Mouse (Mus musculus) liver, postnatal 0 days (tissue): ENCODE data around the gene Apoa4. TPM values are rescaled to one million over a fixed set of nuclear protein-coding genes. Genes with fewer than 3 reads are reported as not detected.

Source experiments
- ATAC-seq: fragments of 200-750 bp; cut with Nextera tagmentation; 2 replicates; pipeline ENCODE4 v1.8.0; 2017; ENCODE audit warnings: mild to moderate bottlenecking, moderate library complexity
- DNase-seq: peaks from one replicate; pipeline ENCODE4 v3.0.0-alpha.2; 2016
- H3K27ac ChIP-seq: fragments of 300-500 bp; sonication (generic); 2 replicates; pipeline ENCODE4 v1.5.1; 2014; ENCODE audit warnings: antibody characterized with exemption, moderate library complexity, mild to moderate bottlenecking, low read depth
- H3K27me3 ChIP-seq: fragments of 300-500 bp; sonication (generic); 2 replicates; pipeline ENCODE4 v1.6.1; 2014; ENCODE audit warnings: low read length, control low read depth, mixed read lengths; ENCODE audit not compliant: insufficient read depth
- H3K36me3 ChIP-seq: fragments of 300-500 bp; sonication (generic); replicated peaks from 2 replicates; pipeline ENCODE4 v1.6.1; 2014; ENCODE audit warnings: mild to moderate bottlenecking, control low read depth, low read length, moderate library complexity, mixed read lengths; ENCODE audit not compliant: insufficient read depth
- H3K4me1 ChIP-seq: fragments of 300-500 bp; sonication (generic); 2 replicates; pipeline ENCODE4 v1.6.1; 2014; ENCODE audit warnings: antibody characterized with exemption, mild to moderate bottlenecking, control low read depth; ENCODE audit not compliant: insufficient read depth
- H3K4me2 ChIP-seq: fragments of 300-500 bp; sonication (generic); 2 replicates; pipeline ENCODE4 v1.6.1; 2014; ENCODE audit warnings: low read depth, mild to moderate bottlenecking, low read length, moderate library complexity, mixed read lengths
- H3K4me3 ChIP-seq: fragments of 300-500 bp; sonication (generic); 2 replicates; pipeline ENCODE4 v1.5.1; 2014; ENCODE audit warnings: low read depth, low read length
- H3K9ac ChIP-seq: fragments of 300-500 bp; sonication (generic); replicated peaks from 2 replicates; pipeline ENCODE4 v1.6.1; 2014; ENCODE audit warnings: mild to moderate bottlenecking, moderate library complexity
- H3K9me3 ChIP-seq: fragments of 300-500 bp; sonication (generic); 2 replicates; pipeline ENCODE4 v1.6.1; 2016; ENCODE audit warnings: mild to moderate bottlenecking, control low read depth, low read length, mixed read lengths
- CTCF ChIP-seq: sonication (generic); IDR thresholded peaks from 2 replicates; pipeline ENCODE4 v1.5.1; 2016; ENCODE audit warnings: antibody characterized with exemption, low read depth
- EP300 ChIP-seq: IDR thresholded peaks from 2 replicates; pipeline ENCODE4 v1.6.1; 2016; ENCODE audit warnings: antibody characterized with exemption, low read depth, mild to moderate bottlenecking
- WGBS: fragments of 180-500 bp; shearing (Covaris S2); extraction: QIAGEN DNeasy Blood & Tissue Kit; methylation state at CpG from one replicate; pipeline ENCODE4 v1.1.7; 2014; ENCODE audit not compliant: insufficient replicate concordance; 5-methylcytosine and 5-hydroxymethylcytosine counted together
- polyA plus RNA-seq: library from polyadenylated mRNA; unstranded; fragments of >200 nt; fragmentation: Nextera tagmentation; extraction: Ambion mirVana; gene quantifications from 2 replicates; pipeline ENCODE4 v1.2.1, GENCODE M21; 2015

Apoa4 gene
- 256 and 423 TPM in 2 replicates for polyA plus RNA-seq

DNA sequence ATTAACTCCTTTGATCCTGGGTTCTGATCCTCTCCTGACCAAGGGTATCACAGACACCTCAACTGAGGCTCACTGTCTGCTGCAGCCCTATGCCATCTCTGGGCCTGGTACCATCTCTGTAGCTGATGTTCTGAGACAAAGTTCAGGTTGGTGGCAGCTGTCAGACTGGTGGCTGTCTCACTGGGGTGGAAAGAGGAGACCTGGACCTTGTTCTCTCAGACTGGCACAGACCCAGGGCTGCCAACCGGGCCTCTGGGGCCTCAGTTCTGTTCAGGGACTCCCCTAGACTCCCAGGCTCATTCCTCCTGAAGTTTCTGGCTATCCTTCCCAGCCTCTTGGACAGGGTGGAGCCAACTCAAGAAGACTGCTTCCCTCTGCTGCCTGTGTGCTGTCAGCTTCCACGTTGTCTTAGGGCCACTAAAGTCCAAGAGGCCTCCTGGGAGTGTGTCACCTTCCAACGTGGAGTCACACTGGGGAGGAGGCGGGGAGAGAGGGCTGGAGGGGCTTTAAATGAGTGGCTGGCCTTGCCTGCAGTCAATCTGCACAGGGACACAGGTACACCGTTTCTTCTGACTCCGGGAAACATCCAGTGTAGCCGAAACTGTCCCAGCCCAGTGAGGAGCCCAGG, at the start of gene Apoa4:
Gene Apoa4 (plus strand): TSS at position 171 of the 628 bp plus-strand sequence.
- DNase-seq: peak; percentile 17
- no peak within 1 kb of the TSS; the same call in 1 of the 2 replicates for H3K9ac ChIP-seq
- no peak within 1 kb of the TSS for H3K4me3 ChIP-seq
- no peaks in the 10 kb centered on the region for H3K36me3 ChIP-seq
- H3K27ac ChIP-seq: no peak within 1 kb of the TSS
- ATAC-seq: no peak
- H3K27me3 ChIP-seq: no peaks in the 10 kb centered on the region
- peaks cover 10% of the 10 kb centered on the region for H3K4me1 ChIP-seq
- H3K4me2 ChIP-seq: no peak within 1 kb of the TSS
- TF ChIP-seq EP300 (no peak), CTCF (no peak)
- WGBS: 59% methylated on average over 7 of the region's 7 CpGs
- no peaks in the 10 kb centered on the region for H3K9me3 ChIP-seq

DNA sequence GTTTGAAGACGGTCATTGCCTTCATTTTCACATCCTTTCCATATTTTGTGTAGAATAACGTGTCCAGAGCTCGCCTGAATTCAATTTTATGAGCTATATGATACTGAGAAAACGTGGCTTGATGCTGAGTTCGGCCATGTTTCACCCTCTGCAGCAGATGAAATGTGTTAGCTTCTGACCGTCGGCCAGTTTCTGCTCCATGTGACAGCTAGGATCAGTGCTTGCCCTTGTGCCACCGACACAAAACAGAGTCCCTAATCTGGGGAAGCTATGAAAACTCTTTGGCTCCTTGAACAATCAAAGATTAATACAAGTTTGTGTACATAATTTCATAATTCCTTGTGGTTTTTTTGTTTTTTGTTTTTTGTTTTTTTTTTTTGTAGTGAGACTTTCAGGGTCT, 49.3 kb upstream of the Apoa4 start:
- TF ChIP-seq CTCF (no peak), EP300 (no peak)
- 73% methylated on average over 8 of the region's 8 CpGs for WGBS
- H3K27ac ChIP-seq: no peak overlapping the region
- H3K4me2 ChIP-seq: no peak overlapping the region
- peaks cover 30% of the 10 kb centered on the region for H3K36me3 ChIP-seq
- no peak for ATAC-seq
- no peaks in the 10 kb centered on the region for H3K4me1 ChIP-seq
- H3K9ac ChIP-seq: no peak overlapping the region
- H3K4me3 ChIP-seq: no peak overlapping the region
- H3K9me3 ChIP-seq: no peaks in the 10 kb centered on the region
- no peak for DNase-seq
- H3K27me3 ChIP-seq: no peaks in the 10 kb centered on the region

DNA sequence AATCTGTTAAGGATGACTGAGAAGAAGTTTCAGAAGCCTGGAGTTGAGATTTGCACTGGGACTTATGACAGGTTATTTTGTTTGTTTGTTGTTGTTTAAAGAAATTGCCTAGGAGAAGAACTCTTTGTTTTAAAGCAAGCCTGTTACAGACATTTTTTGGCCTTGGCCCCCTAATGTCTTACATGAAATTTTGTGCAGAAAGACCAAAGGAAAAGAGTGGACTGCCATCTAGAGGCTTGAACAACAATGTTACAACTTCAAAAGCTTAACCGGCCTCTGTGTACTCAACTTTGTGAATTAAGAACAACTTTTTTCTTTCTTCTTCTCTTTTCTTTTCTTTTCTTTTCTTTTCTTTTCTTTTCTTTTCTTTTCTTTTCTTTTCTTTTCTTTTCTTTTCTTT, 48.9 kb upstream of the Apoa4 start:
- Histone ChIP-seq H3K27me3 (no peaks in the 10 kb centered on the region), H3K4me2 (no peak overlapping the region), H3K4me3 (no peak overlapping the region), H3K9me3 (no peaks in the 10 kb centered on the region), H3K36me3 (peaks cover 30% of the 10 kb centered on the region), H3K4me1 (no peaks in the 10 kb centered on the region), H3K27ac (no peak overlapping the region), H3K9ac (no peak overlapping the region)
- ATAC-seq (no peak), DNase-seq (no peak)
- TF ChIP-seq EP300 (no peak), CTCF (peak; percentile 58)
- WGBS: 22% methylated on average over 1 of the region's 1 CpGs

DNA sequence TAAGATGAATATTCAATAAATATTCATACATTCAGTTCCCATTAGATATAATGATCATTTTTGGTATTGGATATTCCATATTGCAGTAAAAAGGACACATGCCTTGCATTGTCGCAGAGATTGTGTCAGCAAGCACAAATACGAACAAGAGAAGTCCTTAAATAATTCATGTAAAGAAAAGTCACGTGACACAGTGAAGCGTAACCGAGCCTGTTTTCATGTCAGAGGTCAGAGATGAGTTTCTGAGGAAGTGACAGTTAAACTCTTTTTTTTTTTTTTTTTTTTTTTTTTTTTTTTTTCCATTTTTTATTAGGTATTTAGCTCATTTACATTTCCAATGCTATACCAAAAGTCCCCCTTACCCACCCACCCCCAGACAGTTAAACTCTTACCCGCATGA, 47.9 kb upstream of the Apoa4 start:
- Histone ChIP-seq H3K27me3 (no peaks in the 10 kb centered on the region), H3K9me3 (no peaks in the 10 kb centered on the region), H3K27ac (no peak overlapping the region), H3K9ac (no peak overlapping the region), H3K4me3 (no peak overlapping the region), H3K36me3 (peaks cover 25% of the 10 kb centered on the region), H3K4me2 (no peak overlapping the region), H3K4me1 (no peaks in the 10 kb centered on the region)
- DNase-seq: no peak
- TF ChIP-seq EP300 (no peak), CTCF (no peak)
- no peak for ATAC-seq
- WGBS: 71% methylated on average over 6 of the region's 6 CpGs

DNA sequence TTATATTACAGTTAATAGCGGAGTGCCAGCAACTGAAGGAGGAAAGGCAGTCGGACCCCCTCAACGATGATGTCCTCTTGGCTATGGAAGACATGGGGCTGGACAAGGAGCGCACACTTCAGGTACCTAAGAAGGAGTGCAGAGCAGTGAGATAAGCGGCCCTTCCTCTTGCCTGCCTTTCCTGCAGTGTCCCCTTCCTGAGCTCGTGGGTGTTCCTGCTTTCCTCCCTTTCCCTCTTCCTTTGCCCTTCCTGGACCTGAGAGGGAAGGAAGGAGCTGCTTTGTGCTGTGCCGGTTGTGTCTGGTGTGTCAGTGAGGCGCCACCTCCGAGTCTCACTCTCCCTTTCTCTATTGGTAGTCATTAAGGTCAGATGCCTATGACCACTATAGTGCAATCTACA, 45.7 kb upstream of the Apoa4 start:
- no peak overlapping the region for H3K9ac ChIP-seq
- DNase-seq (no peak), ATAC-seq (no peak)
- WGBS: 76% methylated on average over 9 of the region's 9 CpGs
- H3K4me1 ChIP-seq: peaks cover 11% of the 10 kb centered on the region; the same call in 1 of the 2 replicates
- TF ChIP-seq EP300: no peak
- no peak for TF ChIP-seq CTCF
- no peak overlapping the region for H3K4me2 ChIP-seq
- no peaks in the 10 kb centered on the region for H3K9me3 ChIP-seq
- no peaks in the 10 kb centered on the region for H3K27me3 ChIP-seq
- peaks cover 34% of the 10 kb centered on the region for H3K36me3 ChIP-seq
- no peak overlapping the region for H3K4me3 ChIP-seq
- no peak overlapping the region for H3K27ac ChIP-seq

DNA sequence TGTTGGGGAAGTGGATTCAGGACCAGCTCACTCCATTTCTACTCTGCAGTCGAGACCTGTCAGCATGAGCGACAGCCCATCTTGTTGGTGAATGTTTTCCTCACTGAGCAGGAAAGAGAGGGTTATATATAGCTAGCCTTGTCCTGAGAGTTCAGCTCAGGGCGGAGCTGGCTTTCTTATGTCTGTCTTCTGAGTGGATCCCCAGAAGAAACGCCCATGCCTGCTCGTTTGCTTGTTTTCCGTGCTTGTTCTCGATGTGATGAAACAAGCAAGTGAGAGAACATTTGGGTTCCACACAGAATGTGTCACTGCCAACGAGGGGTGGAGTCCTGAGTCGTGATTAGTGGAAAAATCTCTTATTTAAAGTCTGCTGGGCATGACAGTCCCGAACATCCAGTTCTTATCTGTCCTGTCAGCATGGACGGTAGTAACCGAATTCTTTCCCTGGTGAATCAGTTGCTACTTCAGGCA, 43.8 kb upstream of the Apoa4 start:
- peak; percentile 86 for TF ChIP-seq EP300
- TF ChIP-seq CTCF: no peak
- no peak overlapping the region for H3K4me2 ChIP-seq
- no peak overlapping the region for H3K9ac ChIP-seq
- H3K4me3 ChIP-seq: no peak overlapping the region
- DNase-seq (peak; percentile 41), ATAC-seq (peak; percentile 87)
- H3K27me3 ChIP-seq: no peaks in the 10 kb centered on the region
- peaks cover 42% of the 10 kb centered on the region for H3K36me3 ChIP-seq
- H3K9me3 ChIP-seq: no peaks in the 10 kb centered on the region
- 47% methylated on average over 12 of the region's 12 CpGs for WGBS
- peak overlapping the region; percentile 66 for H3K27ac ChIP-seq
- H3K4me1 ChIP-seq: peaks cover 16% of the 10 kb centered on the region
